Mouse (Mus musculus) heart, adult 11 months (tissue): Measurements from ENCODE around the gene Rxfp2.
A peak's percentile ranks its signal among the peaks of the same experiment; 100 is the strongest.

Experiments used
- DNase-seq: peaks from one replicate; pipeline ENCODE4 v3.0.0; 2022

Gene Rxfp2

GRCm38 (mm10) chr5:150116216-150116905 is 97.9 kb downstream of the Rxfp2 start:
- no peak for DNase-seq

- DNase-seq: peak; percentile 90
Measured at GRCm38 (mm10) chr5:150116906-150117216, 98.4 kb downstream of the Rxfp2 start.

GRCm38 (mm10) chr5:150118124-150118454 is 99.6 kb downstream of the Rxfp2 start:
- no peak for DNase-seq

- DNase-seq: peak; percentile 100
Measured at GRCm38 (mm10) chr5:150118455-150119241, 100.2 kb downstream of the Rxfp2 start, which contains the start of gene Fry. Gene Fry (plus strand): TSS chr5:150118645.

- no peak for DNase-seq
Measured at GRCm38 (mm10) chr5:150120676-150121075, 102.2 kb downstream of the Rxfp2 start.

- DNase-seq: no peak
Measured at GRCm38 (mm10) chr5:150122095-150122494, 103.6 kb downstream of the Rxfp2 start.

GRCm38 (mm10) chr5:150122571-150122970 is 104.1 kb downstream of the Rxfp2 start:
- DNase-seq: peak; percentile 87

- DNase-seq: peak; percentile 79
Measured at GRCm38 (mm10) chr5:150125920-150126319, 107.4 kb downstream of the Rxfp2 start.

GRCm38 (mm10) chr5:150128432-150128831 is 110.0 kb downstream of the Rxfp2 start:
- DNase-seq: no peak

GRCm38 (mm10) chr5:150130144-150130543 is 111.7 kb downstream of the Rxfp2 start:
- no peak for DNase-seq

- no peak for DNase-seq
Measured at GRCm38 (mm10) chr5:150131166-150131565, 112.7 kb downstream of the Rxfp2 start.
